Mouse (Mus musculus) intestine, postnatal 0 days (tissue): ENCODE data around the gene Adprh. TPM values are rescaled to one million over a fixed set of nuclear protein-coding genes. Genes with fewer than 3 reads are reported as not detected.

Experiments
- ATAC-seq: fragments of 200-750 bp; cut with Nextera tagmentation; 2 replicates; pipeline ENCODE4 v1.8.0; 2017; ENCODE audit warnings: mild to moderate bottlenecking, moderate TSS enrichment, moderate library complexity
- H3K27ac ChIP-seq: fragments of 300-500 bp; sonication (generic); 2 replicates; pipeline ENCODE4 v1.5.1; 2014; ENCODE audit warnings: mild to moderate bottlenecking, low read depth, low read length, moderate library complexity
- H3K27me3 ChIP-seq: fragments of 300-500 bp; sonication (generic); replicated peaks from 2 replicates; pipeline ENCODE4 v1.6.1; 2014; ENCODE audit warnings: low read length, mixed read lengths; ENCODE audit not compliant: control insufficient read depth, insufficient read depth
- H3K36me3 ChIP-seq: fragments of 300-500 bp; sonication (generic); 2 replicates; pipeline ENCODE4 v1.6.1; 2014; ENCODE audit warnings: mild to moderate bottlenecking, moderate library complexity; ENCODE audit not compliant: control insufficient read depth, insufficient read depth
- H3K4me1 ChIP-seq: fragments of 300-500 bp; sonication (generic); replicated peaks from 2 replicates; pipeline ENCODE4 v1.6.1; 2014; ENCODE audit warnings: antibody characterized with exemption, low read length, mixed read lengths; ENCODE audit not compliant: control insufficient read depth, insufficient read depth
- H3K4me2 ChIP-seq: fragments of 300-500 bp; sonication (generic); replicated peaks from 2 replicates; pipeline ENCODE4 v1.6.1; 2014; ENCODE audit warnings: low read depth, mild to moderate bottlenecking, moderate library complexity
- H3K4me3 ChIP-seq: fragments of 300-500 bp; sonication (generic); 2 replicates; pipeline ENCODE4 v1.5.1; 2014; ENCODE audit warnings: low read depth, low read length
- H3K9ac ChIP-seq: fragments of 300-500 bp; sonication (generic); 2 replicates; pipeline ENCODE4 v1.6.1; 2014; ENCODE audit warnings: mild to moderate bottlenecking, low read depth, low read length
- H3K9me3 ChIP-seq: fragments of 300-500 bp; sonication (generic); 2 replicates; pipeline ENCODE4 v1.6.1; 2016; ENCODE audit warnings: mixed run types; ENCODE audit not compliant: control insufficient read depth
- CTCF ChIP-seq: sonication (generic); IDR thresholded peaks from 2 replicates; pipeline ENCODE4 v1.5.1; 2016; ENCODE audit warnings: low read depth, mild to moderate bottlenecking, control low read depth, antibody characterized with exemption, moderate library complexity
- WGBS: fragments of 180-500 bp; shearing (Covaris S2); extraction: QIAGEN DNeasy Blood & Tissue Kit; methylation state at CpG from one replicate; pipeline ENCODE4 v1.1.7; 2014; 5-methylcytosine and 5-hydroxymethylcytosine counted together
- polyA plus RNA-seq: library from polyadenylated mRNA; unstranded; fragments of >200 nt; fragmentation: Nextera tagmentation; extraction: Ambion mirVana; gene quantifications from 2 replicates; pipeline ENCODE4 v1.2.1, GENCODE M21; 2015

The Adprh gene
- polyA plus RNA-seq, 1 experiment from 2014 or later, result 58.8 TPM

DNA sequence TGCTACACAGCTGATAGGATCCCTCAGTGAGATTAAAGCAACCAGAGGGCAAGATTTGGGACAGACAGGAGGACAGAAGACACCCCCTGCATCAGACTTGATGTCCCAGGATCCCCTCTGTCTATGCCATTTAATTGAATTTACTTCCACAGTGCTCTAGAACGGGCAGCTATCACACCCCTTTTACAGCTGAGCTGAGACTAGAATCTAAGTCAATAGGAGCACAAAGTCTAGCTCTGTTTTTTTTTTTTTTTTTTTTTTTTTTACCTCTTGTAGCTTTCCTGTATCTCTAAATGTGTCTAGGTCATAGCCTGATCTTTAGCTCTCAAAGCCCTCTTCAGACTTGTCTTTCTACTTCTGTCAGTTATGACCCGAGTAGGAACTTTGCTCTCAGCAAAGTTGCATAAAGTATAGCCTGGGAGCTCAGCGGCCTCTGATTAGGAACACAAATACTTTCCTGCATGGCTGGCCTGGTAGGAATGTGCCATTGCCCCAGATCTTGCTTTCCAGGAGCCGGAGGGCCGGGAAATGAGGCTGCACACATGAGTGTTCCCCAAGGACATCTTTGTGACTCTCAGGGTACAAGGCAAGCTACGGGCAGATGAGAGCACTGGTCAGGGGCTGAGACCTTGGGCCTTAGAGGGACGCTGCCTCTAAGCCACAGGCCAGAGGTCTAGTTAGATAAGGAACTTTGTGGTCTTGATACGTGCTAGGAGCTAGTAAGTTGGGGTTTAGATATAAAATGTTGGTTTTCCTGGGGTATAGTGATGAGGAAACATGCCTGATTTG is 15.6 kb upstream of the Adprh start:
- WGBS, result 43% methylated on average over 8 of the region's 8 CpGs
- no peak overlapping the region for H3K4me2 ChIP-seq
- H3K9ac ChIP-seq, result no peak overlapping the region
- no peaks in the 10 kb centered on the region for H3K9me3 ChIP-seq
- no peaks in the 10 kb centered on the region for H3K4me1 ChIP-seq
- peak overlapping the region; percentile 62; the same call in 1 of the 2 replicates for H3K27ac ChIP-seq
- H3K36me3 ChIP-seq, result no peaks in the 10 kb centered on the region
- TF ChIP-seq CTCF, result no peak
- H3K27me3 ChIP-seq, result no peaks in the 10 kb centered on the region
- peak; percentile 78 for ATAC-seq
- no peak overlapping the region for H3K4me3 ChIP-seq

DNA sequence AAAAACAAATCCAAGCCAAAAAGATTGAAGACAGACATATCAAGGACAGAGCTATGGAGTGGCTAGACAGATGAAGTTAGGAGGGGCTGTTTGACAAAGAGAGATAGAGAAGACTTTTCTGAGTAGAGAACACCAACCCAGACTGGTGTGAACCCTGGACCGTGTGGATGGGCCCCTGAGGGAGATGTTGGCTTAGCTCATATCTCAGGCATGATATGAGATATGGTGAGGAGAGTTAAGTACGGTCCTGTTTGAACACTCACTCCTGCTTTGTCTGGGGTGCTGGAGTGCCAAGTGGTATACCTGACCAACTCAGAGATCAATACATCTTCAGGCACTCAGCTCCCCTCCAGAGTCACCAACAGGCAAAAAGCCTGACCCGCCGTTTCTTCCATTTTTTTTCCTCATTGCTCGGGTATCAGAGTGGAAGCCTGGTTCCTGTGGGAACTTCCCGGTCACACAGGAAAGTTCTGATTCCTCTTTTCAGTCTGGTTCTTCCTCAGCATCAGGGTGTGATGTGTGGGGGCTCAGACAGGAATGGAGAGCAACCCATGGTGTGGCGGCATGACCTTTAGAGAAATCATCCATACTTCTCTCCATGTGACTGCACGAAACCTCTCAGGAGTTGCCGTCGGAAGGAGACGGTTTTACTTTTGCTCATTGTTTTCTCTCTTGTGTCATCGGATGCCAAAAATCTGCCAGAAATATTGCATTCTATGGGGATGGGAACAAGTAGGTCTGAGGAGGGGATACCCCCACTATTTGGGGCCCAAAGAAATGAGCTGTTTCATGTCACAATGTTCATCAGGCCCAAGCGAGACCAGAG is 14.8 kb upstream of the Adprh start:
- ATAC-seq, result peak; percentile 71
- WGBS, result 64% methylated on average over 13 of the region's 13 CpGs
- H3K9me3 ChIP-seq, result no peaks in the 10 kb centered on the region
- no peaks in the 10 kb centered on the region for H3K4me1 ChIP-seq
- H3K36me3 ChIP-seq, result no peaks in the 10 kb centered on the region
- no peak overlapping the region for H3K9ac ChIP-seq
- no peak overlapping the region for H3K4me2 ChIP-seq
- no peak overlapping the region for H3K4me3 ChIP-seq
- H3K27ac ChIP-seq, result peak overlapping the region; percentile 60; the same call in 1 of the 2 replicates
- no peak for TF ChIP-seq CTCF
- no peaks in the 10 kb centered on the region for H3K27me3 ChIP-seq

DNA sequence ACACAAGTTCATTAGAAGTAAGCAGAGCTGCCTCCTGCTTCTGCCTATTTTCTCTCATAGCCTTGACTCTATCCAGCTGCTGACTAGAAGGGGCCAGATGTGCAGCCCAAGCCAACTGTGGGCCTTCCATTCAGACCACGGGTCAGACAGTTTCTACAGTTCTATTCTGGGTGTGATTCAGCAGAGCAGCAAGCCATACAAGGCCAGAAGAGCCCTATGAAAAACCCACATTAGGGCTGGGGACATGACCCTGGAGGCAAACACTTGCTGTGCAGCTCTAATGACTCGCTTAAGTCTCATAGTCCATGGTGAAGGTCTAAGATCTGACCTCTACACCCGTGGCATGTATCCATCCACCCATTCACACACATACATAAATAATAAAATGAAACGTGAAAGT is 13.6 kb upstream of the Adprh start:
- Histone ChIP-seq H3K4me3 (no peak overlapping the region), H3K27ac (no peak overlapping the region), H3K4me1 (no peaks in the 10 kb centered on the region), H3K9me3 (no peaks in the 10 kb centered on the region), H3K36me3 (no peaks in the 10 kb centered on the region), H3K9ac (no peak overlapping the region), H3K27me3 (no peaks in the 10 kb centered on the region), H3K4me2 (no peak overlapping the region)
- WGBS, result 60% methylated on average over 4 of the region's 4 CpGs
- no peak for ATAC-seq
- no peak for TF ChIP-seq CTCF

DNA sequence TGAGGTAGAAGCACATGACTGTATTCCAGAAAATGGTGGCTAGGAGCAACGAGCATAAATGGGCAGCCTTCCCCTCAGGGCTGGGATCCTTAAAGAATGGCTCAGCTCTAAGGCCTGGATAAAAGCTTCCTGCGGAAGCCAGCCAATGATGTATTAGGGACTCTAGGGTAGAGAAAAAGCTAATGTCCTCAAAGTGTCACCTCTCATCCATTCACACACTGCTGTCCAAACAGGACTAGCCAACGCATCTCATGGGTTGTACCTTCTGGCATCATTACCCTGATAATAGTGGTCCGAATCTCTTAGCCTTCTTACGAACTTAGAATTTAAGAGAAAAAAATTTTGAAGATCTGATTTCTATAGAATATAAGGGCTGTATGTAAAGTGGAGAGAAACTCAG is 10.8 kb upstream of the Adprh start:
- H3K36me3 ChIP-seq, result no peaks in the 10 kb centered on the region
- no peaks in the 10 kb centered on the region for H3K27me3 ChIP-seq
- no peak for TF ChIP-seq CTCF
- no peaks in the 10 kb centered on the region for H3K9me3 ChIP-seq
- no peaks in the 10 kb centered on the region for H3K4me1 ChIP-seq
- WGBS, result 89% methylated on average over 5 of the region's 5 CpGs
- no peak overlapping the region for H3K4me3 ChIP-seq
- no peak overlapping the region for H3K4me2 ChIP-seq
- no peak for ATAC-seq
- H3K9ac ChIP-seq, result no peak overlapping the region
- H3K27ac ChIP-seq, result no peak overlapping the region

DNA sequence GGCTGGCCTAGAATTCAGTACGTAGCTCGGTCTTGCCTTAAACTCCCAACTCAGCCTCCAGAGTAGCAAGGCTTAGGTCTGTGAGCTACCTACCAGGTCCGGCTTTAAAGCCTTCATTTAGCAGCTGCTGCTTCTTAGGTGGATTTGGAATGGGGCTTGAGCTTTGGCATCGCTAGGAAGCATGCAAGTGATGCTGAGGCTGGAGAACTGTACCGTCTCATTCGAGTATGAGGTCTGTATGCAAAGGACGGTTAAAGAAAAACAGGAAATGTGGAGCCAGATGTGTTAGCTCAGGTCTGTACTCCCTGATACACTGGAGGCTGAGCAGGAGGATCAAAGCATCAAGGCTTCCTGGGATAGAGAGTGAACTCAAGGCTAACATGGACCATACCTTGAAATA is 9.7 kb upstream of the Adprh start:
- Histone ChIP-seq H3K4me3 (no peak overlapping the region), H3K27ac (no peak overlapping the region), H3K9ac (no peak overlapping the region), H3K9me3 (no peaks in the 10 kb centered on the region), H3K36me3 (no peaks in the 10 kb centered on the region), H3K4me1 (no peaks in the 10 kb centered on the region), H3K27me3 (no peaks in the 10 kb centered on the region), H3K4me2 (no peak overlapping the region)
- no peak for TF ChIP-seq CTCF
- 84% methylated on average over 7 of the region's 7 CpGs for WGBS
- no peak for ATAC-seq

DNA sequence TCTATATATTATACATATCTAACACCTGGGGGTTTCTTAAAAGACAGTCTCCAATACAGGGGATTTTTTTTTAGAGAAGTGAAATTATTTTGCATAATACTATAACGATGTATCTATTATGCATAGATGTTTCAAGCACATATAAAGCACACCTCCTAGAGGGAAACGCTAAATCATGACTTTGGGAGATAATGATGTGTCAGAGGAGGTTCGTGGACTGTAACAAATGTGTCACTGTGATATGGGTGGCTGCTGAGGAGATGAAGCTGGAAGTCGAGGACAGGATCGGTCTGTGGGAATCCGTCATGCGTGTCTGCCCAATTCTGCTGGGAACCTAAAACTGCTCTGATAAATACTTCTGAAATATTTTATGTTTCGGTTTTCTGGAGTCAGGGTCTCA is 9.2 kb upstream of the Adprh start:
- H3K9ac ChIP-seq, result no peak overlapping the region
- H3K36me3 ChIP-seq, result no peaks in the 10 kb centered on the region
- no peak for TF ChIP-seq CTCF
- H3K9me3 ChIP-seq, result no peaks in the 10 kb centered on the region
- no peak overlapping the region for H3K4me2 ChIP-seq
- H3K4me3 ChIP-seq, result no peak overlapping the region
- no peak for ATAC-seq
- WGBS, result 85% methylated on average over 8 of the region's 8 CpGs
- no peaks in the 10 kb centered on the region for H3K27me3 ChIP-seq
- no peaks in the 10 kb centered on the region for H3K4me1 ChIP-seq
- H3K27ac ChIP-seq, result no peak overlapping the region
